Mouse (Mus musculus) liver, adult (tissue): ENCODE measurements around the gene Thnsl2.

Experiments used
- GATA4 ChIP-seq: IDR thresholded peaks from 2 replicates; pipeline ENCODE4 v1.6.1; 2014; ENCODE audit warnings: mild to moderate bottlenecking, low read length; ENCODE audit not compliant: insufficient replicate concordance

The Thnsl2 gene

DNA sequence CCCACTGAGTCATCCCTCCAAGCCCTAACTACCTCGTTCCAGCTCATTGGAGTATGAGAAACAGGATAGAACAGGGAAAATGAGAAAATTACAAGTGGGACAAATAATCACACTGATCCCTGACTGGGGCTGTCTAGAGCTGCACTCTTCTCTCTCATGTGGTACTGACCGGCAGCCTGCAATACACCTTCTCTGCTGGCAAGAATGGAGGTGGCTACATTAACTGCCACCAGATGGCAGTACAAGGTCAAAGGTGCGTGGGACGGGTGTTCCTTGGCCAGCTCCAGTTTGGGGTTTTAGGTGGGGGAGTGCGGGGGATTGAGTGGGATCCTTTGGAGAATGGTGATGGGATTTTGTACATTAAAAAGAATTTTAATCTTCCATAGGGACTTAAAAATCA, 5.3 kb upstream of the Thnsl2 start:
- no peak for TF ChIP-seq GATA4

DNA sequence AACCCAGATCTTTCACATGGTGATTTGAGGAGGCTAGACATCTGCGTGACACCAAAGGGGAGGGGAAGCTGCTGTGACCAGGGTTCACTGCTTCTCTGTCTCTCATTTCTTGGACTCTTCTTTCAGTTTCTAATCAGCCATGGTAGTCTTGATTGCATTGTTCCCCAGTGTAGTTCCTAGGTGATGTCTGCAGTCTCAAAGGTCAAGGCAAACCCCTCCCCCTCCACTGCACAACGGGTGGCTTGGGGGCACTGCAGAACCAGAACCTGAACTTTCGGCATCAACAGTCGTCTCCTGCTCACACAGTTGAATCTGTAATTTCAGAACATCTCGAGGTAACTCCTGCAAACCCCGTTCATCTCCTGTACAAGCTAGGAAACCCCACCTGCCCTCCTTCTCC, 4.1 kb upstream of the Thnsl2 start:
- TF ChIP-seq GATA4: no peak

DNA sequence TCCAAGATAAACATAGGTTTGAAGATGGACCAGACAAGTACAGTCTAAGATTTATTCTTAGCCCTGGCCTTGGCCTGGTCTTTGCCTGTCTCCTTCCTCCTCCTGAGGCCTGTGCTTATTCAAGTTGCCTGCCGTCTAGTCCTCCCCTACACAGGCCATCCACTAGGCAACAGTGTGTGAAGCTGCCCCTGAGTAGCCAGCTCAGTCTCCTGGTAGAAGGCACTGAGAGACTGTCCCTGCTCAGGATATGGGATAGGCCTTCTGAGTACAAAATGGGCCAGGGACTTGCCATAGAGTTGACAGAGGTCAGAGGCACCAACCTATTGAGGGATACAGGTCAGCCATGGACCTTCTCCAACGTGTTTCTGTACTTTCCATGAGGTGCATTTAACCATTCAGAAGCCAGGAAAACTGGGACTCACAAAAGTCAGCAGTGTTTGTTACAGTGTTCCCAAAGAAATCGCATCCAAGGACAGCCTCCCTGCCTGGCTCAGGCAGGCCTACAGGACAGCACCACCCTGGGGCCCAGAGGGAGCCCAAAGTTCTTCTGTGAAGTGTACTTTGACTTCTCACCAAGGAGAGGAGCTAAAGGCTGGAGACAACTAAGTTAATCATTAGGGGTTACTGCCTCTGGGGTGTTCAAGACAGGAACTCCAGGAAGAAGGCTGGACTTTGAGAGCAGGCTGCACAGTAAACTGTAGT, 1.2 kb upstream of the Thnsl2 start:
- no peak for TF ChIP-seq GATA4

DNA sequence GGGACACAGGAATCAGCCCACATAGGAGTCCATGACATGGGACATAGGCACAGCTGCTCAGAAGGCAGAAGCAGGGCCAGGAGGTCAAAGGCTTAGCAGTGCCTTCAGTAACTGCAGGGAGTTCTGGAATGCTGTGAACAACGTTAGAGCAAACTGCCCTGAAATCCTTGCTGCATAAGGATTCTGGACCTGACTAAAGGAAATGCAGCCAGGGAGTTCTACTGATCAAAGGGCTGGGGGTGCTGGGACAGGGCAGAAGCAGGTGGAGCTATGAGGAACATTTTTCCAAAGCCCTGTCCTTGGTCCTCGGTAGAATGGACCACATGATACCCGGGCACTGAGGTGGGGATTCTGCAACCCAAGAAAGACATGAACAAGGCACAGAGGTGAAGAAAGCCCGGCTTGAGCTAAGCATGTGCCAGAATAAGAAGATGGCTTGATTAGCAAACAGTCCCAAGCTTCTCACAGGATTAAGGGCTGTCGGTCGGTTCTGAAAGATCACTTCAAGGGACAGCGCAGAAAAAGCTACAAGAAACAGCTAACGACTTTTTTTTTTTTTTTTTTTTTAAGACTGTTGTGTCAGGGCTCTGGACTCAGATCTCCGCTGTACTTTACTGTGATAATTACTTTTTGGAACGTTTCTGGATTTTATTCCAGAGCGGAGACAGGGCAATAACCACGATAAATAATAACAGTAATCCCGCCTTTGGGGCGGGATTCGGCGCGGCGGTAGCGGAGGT, 915 bp downstream of the Thnsl2 start:
- no peak for TF ChIP-seq GATA4

DNA sequence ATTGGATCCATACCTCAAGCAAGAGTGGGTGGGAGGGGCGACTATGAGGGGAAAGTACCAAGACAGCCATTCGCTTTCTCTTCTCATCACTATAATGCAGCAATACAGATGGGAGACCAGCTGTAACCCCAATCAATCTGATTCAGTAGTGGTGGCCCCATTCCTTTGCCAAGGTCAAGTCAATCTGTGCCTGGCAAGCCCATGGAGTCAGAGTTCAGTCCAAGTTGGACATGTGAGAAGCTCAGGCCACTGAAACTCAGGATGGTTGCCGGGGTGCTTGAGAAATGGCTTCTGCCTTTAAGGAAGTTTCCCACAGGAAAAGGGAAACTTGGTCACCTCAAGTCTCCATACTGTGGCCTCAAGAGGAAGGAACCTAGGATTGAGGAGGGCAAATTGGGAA, 9.2 kb downstream of the Thnsl2 start:
- TF ChIP-seq GATA4: no peak

DNA sequence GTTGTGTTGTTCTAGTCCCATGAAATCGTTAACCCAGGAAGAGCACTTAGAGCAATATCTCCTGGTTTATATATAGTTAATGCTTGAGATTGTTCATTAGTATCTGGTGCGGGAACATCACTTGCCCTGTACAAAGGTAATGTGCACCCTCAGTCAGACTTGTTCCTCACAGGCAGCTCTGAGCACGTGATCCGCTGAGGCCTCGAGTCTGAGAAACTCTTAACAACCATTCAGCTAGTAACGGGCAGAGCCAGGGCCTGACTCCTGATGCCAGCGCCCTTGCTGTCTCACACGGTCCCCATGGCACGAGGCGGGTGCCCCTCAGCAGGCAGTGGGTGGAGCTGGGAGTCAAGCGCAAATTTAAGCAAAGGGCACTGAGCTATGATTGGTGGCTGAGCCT, 10.7 kb downstream of the Thnsl2 start:
- TF ChIP-seq GATA4: no peak

DNA sequence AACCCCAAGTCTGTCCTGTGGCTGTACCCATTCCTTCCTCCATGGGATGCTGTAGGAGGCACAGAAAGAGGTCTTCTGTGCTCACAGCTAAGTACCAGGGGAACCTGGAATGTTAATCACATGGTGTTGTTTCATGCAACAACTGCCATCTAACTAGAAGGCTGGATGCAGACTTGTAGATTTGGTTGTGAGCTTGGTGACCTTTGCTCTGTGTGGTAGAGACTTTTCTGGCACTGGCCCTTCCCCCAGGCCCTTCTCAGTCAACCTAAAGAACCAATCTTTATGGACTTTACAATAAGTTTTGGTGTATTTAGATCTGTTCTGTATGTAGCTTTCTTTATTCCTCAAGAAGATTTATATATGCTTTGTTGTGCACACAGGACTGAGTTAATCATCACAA, 13.2 kb downstream of the Thnsl2 start:
- TF ChIP-seq GATA4: no peak

DNA sequence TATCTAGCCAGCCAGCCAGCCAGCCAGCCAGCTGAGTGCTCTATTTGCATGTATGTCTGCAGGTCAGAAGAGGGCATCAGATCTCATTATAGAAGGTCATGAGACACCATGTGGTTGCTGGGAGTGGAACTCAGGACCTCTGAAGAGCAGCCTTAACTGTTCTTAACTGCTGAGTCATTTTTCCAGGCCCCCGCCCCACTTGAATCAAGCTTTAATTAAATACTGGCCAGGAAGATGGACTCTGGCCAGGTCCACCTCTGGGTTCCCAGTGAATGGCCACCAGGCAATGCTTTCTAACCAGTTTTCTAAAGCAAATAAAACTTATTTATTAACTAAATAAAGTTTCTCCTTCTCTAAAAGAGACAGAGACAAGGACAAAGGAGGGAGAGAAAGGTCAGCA, 14.0 kb downstream of the Thnsl2 start:
- no peak for TF ChIP-seq GATA4

DNA sequence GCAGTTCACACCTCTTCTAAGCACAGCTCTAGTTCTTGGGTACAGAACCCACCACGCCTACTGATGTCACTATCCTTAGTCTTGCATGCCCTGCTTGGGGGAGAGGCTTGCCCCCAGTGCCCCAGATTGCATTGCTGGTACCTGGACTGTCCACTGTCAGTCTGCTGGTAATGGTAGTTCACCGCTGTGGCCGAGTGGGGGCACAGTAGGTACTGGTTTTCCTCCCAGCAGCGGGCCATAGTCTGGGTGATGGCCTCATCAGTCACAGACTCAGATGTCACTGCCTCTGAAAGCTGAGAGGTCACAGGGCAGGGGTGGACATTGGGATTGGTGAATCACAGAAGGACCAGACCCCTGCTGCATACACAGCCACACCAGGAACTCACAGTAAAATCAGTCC, 15.2 kb downstream of the Thnsl2 start:
- no peak for TF ChIP-seq GATA4

DNA sequence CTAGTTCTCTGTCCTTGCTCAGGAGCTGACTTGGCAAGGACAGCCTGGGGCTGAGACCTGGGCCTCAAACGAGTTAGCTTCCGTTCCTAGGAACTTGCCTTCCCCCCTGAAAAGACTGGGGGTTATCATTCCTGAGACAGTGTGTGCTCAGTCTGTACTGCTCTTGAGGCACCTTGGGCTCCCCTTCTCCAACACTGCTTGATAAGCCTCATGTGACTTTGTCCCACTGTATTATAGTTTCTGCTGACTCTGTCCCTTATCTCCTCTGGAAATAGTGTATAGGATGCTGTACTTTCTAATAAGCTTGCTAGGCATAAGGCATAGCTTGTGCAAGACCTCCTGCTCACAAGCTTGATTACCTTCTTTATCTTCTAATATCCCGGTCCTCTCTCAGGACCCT, 17.9 kb downstream of the Thnsl2 start:
- TF ChIP-seq GATA4: no peak

DNA sequence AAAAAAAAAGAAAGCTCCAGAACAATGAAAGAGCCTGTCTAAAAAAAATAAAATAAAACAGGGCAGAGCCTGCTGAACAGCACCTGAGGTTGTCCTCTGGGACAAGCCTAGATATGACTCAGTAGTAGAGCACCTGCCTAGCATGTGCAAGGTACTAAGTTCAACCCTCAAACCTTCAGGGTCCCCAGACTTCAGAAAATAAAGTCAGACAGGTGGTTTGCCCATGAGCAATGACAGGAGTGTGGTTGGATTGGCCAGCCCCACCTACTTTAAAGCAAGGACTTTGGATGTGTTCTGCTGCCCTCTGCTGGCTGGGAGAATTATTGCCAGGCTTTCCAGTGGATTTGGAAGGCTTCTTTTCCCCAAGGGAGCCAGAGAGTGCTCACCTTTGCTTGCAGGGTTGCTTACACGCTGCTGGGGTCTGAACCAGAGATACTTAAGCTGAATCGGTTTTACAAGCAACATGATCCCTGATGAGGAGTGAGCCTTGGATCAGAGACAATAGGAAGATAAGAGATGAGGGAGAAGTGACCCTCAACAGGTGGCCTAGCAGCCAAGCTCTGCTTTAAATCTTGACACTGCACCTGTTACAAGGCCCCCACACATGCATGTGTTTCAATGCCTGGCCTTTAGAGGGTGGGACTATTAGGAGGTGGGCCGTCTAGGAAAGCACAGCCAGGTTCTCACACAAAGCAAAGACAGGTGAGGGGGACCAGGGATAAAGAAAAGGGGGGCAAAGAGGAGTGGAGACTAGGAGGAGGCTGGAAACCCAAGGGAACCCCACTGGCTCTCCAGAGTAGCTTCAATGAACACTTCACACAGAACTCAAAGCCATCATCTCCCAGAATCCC, 19.0 kb downstream of the Thnsl2 start:
- TF ChIP-seq GATA4: no peak

DNA sequence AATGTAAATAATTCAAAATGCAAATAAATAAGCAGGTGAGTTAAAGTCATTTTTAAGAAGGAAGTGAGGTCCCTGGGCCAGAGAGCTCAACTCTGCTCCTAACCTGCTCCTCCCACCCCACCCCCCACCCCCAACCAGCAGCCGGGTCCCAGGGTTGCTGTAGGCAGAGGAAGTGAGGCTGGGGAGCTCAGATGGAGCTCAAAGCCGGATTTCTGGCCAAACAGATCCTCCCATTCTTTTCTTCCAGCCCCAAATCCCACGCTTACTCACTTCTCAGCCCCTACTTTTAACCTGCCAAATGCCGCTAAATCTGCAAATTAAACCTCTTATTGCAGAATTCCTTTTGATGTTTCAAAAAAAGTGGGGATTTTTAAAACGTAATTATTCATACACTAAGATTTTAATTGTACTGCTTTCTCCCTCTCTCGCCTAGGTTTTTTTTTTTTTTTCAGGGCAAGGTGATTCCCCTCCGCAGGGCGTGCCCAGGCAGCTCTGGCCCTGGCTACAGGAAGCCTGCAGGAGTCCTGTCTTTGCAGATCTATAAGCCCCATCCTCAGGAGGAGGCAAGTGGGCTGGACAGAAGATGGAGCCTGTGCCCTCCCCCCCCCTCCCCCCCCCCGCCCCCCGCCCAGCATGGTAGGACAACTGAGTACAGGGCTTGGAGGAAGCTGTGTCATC, 24.5 kb downstream of the Thnsl2 start:
- TF ChIP-seq GATA4: no peak

DNA sequence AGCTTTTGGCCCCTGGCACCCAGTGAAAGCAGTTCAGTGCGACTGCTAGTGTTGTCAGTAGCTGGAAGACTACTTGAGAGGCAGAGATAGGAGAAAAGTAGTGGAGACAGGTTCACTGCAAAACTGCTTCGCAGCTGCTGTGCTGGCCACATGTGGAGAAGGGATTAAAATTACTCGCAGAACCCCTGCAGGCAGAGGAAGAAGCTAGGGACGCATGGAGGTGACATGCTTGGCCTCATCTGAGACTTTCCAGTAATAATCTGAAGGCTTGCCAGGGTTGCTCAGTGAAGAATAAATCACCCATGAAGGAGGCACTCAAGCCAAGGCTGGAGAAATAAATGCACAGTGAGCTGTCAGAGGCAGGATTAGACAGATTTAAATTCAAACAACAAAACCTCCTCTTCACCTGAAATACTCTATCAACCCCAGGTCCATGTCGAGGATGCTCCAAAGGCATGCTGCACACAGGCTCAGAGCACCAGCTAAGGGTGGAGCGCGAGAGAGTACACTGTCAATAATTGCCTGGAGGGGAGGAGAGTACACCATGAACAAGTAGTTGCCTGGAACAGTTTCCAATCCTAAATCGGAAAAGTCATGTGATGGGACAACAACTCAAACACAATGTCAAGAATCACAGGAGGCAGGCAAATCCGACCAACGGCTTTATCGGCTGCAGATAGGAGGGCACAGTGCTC, 32.7 kb downstream of the Thnsl2 start:
- TF ChIP-seq GATA4: no peak

DNA sequence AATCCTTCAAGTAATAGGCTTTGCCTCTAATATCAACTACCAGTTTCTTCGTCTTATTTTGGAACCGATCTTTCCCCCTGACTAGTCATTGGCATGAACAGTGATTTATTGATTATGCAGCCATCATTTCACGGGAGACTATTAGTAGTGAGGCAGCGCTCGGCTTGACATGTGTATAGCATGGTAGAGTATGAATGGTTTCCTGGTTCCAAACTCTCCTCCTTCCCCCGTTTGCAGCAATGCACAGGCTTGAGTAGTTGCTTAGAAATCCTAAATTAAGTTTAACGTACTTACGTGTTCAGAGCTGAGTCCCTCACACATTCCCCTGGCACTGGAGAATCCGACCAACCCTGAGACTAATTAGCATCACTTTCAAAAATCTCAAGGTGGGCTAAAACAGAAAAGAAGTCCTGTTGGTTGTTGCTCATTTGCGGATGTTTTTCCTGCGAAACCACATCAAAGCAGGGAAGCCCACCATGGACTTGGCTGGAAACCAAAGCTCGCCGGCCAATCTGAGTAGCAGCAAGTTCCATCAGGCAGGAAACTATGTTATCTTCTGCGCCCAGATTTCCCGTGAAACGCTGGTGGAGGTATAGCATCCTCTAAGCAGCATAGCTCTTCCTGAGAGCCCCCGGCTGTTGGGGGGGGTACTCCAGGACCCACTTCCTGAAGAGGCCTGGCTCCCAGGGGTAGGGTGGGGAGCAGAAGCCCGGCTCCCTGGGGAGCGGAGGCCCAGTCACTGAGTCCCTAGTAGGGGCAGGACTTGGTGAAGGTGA, 37.9 kb downstream of the Thnsl2 start:
- TF ChIP-seq GATA4: peak; percentile 19; the same call in 1 of the 2 replicates
